Mouse (Mus musculus) cerebellum, adult 9-11 months (tissue): Measurements from ENCODE around the gene Ank3.

Experiments
- DNase-seq: peaks from one replicate; pipeline ENCODE4 v3.0.0; 2022

Gene Ank3

GRCm38 (mm10) chr10:69418716-69419115 lies 20.1 kb downstream of the Ank3 start:
- no peak for DNase-seq

GRCm38 (mm10) chr10:69420306-69420705 lies 21.7 kb downstream of the Ank3 start:
- DNase-seq: no peak

- DNase-seq: no peak
Observed at GRCm38 (mm10) chr10:69424051-69424450, 25.5 kb downstream of the Ank3 start.

DNA sequence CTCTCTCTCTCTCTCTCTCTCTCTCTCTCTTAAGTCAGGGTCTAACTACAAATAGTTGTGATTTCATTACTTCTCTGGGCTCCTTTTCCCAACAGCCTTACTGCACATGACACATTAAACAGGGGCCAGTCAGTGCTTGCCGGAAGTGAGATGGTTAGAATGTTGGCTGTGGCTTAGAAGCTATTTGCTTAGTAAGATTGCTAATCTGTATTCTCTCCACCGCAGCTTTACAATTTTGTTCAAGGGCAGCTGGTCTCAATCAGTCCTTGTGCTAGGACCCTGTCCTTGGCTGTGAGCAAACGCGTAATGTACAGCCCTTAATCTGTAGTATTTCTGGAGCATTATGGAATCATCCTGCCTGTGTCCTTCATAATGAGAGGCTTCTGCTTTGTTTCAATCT lies 31.6 kb downstream of the Ank3 start:
- no peak for DNase-seq

GRCm38 (mm10) chr10:69431101-69431500 lies 32.5 kb downstream of the Ank3 start:
- no peak for DNase-seq

DNA sequence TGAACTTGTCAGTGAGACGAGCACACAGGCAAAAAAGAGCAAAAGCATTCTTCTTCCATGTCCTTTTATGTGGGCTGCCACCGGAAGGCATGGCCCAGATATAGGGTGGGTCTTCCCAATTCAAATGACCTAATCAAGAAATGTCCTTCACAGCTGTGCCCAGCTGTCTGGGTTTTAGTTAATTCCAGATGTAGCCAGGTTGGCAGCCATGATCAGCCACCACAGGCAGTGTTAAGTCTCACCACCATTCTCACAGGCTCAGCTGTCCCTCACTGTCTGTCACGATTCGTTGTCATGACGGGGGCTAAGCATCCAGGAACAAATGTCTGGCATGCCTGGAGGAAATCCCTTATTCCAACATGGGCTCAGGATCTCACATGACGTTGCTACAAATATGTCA lies 36.6 kb downstream of the Ank3 start:
- DNase-seq: no peak

DNA sequence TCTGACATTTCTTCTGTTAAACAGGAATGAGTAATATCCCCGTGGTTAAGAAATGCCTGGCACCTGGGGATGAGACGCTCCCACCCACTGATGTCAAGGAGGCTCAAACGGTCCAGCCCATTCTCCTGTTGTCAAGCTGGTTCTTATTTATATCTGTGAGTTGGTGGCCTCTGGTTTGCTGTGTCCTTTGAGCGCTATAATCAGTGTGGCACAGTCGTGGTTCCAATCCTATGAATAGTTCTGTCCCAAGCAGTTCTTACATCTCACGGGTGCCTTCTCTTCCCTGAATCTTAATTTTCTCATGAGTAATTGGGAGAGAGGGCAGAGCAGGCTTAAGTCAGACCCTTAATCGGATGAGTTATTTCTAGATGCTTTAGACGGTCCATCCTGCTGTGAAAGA lies 40.9 kb downstream of the Ank3 start:
- no peak for DNase-seq

DNA sequence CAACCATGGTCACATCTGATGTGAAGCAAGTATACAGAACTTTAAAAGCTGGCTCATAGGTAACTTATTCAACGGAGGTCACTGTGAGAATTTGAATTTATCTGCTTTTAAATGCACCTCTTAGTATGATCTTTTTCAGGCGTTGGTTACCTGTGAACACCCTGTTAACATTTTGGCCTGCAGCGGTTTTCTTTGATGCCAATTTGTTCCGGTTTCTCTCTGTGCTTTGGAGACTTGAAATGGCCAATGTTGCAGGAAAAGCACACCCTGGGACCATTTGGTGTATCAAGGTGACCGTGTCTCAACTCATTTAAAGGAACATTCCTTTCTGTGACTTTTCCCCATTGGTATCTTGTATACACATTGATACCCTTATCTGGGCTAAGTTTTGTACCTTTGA lies 46.0 kb downstream of the Ank3 start:
- no peak for DNase-seq

GRCm38 (mm10) chr10:69445951-69446350 lies 47.4 kb downstream of the Ank3 start:
- DNase-seq: no peak

- no peak for DNase-seq
Observed at GRCm38 (mm10) chr10:69446566-69446965, 48.0 kb downstream of the Ank3 start.

DNA sequence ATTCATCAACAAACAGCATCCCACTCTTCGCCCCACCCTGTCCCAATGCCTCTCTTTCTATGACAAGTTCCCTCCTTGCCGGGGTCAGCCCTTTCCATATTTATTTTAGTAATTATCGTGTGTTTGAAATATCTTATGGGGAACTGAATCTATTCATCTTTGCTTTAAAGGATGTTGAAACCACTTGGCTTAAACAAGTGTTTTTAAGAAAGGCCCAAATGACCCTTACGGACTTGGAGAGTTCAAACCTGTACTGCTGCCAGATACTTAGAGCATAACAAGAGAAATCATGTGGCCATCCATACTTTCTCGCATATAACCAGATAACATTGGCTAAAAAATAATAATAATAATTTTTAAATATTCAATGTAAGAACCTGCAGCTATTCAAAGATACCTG lies 48.7 kb downstream of the Ank3 start:
- no peak for DNase-seq

DNA sequence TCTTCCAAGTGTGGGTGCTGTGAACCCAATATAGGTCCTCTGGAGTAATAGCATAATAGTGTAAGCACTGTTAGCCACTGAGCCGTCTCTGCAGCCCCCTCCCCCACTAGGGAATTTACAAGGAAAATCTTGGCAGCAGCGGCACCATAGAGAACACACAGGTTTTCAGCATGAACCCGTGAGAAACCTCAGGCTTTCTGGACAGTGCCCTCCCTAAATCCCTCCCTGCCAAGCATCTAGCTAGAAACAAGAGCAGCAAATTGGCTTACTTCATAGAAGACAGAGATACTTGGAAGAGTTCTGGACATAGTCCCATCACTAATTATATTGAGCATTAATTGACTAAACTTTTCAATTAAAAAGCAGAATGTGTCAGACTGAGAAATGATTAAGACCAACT lies 49.6 kb downstream of the Ank3 start:
- no peak for DNase-seq

GRCm38 (mm10) chr10:69451006-69451405 lies 52.4 kb downstream of the Ank3 start:
- no peak for DNase-seq

GRCm38 (mm10) chr10:69452180-69452977 lies 53.8 kb downstream of the Ank3 start:
- DNase-seq: peak; percentile 45

DNA sequence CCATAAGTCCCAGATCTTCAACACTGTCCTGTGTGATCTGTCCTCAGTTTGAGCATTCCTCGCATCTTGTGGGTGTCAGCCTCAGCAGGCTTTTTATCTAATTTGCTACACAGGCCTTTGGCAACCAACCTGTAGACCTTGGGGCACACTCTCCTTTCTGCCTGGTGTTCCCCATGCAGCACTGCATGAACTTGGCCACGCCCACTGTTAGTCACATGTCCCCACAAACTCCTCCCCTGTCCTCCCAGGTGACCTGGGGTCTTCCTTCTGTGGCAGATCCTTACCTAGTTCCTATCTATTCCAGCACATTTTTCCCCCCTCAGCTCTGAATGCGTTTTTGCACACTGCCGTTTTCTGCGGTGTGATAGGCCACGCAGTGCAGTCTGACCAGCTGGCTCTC lies 55.0 kb downstream of the Ank3 start:
- no peak for DNase-seq

- no peak for DNase-seq
Observed at GRCm38 (mm10) chr10:69454480-69454879, 55.9 kb downstream of the Ank3 start.

- no peak for DNase-seq
Observed at GRCm38 (mm10) chr10:69464826-69465225, 66.3 kb downstream of the Ank3 start.

- DNase-seq: no peak
Observed at GRCm38 (mm10) chr10:69465558-69466200, 67.1 kb downstream of the Ank3 start.

DNA sequence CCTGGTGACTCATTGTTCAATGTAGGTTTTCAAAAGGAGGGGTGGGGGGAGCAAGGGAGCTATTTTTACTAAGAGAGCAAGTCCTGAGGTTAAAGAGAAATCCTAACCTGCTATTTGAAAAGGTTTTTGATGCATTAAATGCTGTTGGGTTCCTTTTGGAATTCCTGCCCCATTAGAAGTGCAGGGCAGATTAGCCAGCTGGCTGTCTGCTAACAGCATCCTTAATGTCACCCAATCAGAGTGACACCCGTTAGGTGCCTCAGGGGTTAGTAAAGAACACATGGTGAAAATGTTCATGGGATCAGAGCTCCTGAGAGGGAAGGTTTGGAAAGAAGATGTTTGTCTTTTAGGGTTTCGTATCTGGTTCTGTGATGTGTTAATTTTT lies 67.6 kb downstream of the Ank3 start:
- DNase-seq: no peak

DNA sequence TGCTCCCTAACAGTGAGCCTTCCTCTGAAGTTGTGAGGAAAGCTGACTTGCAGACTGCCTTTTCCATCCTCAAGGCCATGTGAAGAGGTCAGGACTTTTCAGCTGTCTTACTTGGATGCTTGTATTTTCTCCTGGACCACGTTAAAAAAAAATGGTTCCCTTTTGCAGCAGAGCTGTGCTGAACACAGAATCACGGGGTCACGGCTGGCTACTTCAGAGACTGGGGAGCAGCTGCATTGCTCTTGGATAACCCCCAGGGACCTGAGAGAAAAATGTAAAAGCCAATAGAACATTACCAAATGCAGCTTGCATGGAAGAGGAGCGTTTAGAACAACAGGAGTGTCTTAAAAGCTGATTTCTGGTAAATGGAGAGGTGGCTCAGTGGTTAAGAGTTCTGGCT lies 68.0 kb downstream of the Ank3 start:
- no peak for DNase-seq

GRCm38 (mm10) chr10:69467182-69467581 lies 68.6 kb downstream of the Ank3 start:
- DNase-seq: no peak

GRCm38 (mm10) chr10:69471841-69472240 lies 73.3 kb downstream of the Ank3 start:
- DNase-seq: no peak

GRCm38 (mm10) chr10:69476871-69477270 lies 78.3 kb downstream of the Ank3 start:
- no peak for DNase-seq

GRCm38 (mm10) chr10:69477656-69478055 lies 79.1 kb downstream of the Ank3 start:
- DNase-seq: no peak

DNA sequence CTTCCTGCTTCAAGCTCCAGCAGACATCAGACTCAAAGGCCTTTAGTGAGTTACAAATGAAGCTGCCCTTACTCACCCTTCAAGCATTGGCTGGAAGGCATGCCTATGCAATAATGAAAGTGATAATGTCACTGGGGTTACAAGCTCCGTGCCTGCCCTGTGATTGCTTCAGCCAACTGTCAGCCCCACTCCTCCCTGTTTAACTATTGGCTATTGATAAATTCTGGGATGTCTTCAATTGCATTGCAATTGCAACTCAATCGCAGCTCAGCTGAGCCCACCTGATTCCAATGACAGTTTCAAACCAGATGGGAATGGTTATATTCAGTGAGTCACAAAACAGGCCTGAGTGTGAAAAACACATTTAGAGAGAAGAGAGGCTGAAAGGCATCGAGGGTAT lies 80.3 kb downstream of the Ank3 start:
- no peak for DNase-seq
